Mouse (Mus musculus) liver, embryonic 16.5 days (tissue): Measurements from ENCODE around the gene Pard6b. TPM values are rescaled to one million over a fixed set of nuclear protein-coding genes. Genes with fewer than 3 reads are reported as not detected.

Experiments used
- ATAC-seq: fragments of 200-750 bp; cut with Nextera tagmentation; 2 replicates; pipeline ENCODE4 v1.8.0; 2017; ENCODE audit warnings: low read depth, mild to moderate bottlenecking, moderate number of reproducible peaks, moderate library complexity
- H3K27ac ChIP-seq: fragments of 300-500 bp; sonication (generic); 2 replicates; pipeline ENCODE4 v1.5.1; 2014; ENCODE audit warnings: mild to moderate bottlenecking, low read length
- H3K27me3 ChIP-seq: fragments of 300-500 bp; sonication (generic); 2 replicates; pipeline ENCODE4 v1.6.1; 2014; ENCODE audit warnings: low read depth, low read length, mixed read lengths; ENCODE audit not compliant: control insufficient read depth, insufficient read depth
- H3K36me3 ChIP-seq: fragments of 300-500 bp; sonication (generic); 2 replicates; pipeline ENCODE4 v1.6.1; 2014; ENCODE audit warnings: mild to moderate bottlenecking; ENCODE audit not compliant: control insufficient read depth, insufficient read depth
- H3K4me1 ChIP-seq: fragments of 300-500 bp; sonication (generic); 2 replicates; pipeline ENCODE4 v1.6.1; 2014; ENCODE audit warnings: low read depth, low read length, mixed read lengths; ENCODE audit not compliant: control insufficient read depth
- H3K4me2 ChIP-seq: fragments of 300-500 bp; sonication (generic); 2 replicates; pipeline ENCODE4 v1.6.1; 2014; ENCODE audit warnings: low read depth, low read length, mixed read lengths
- H3K4me3 ChIP-seq: fragments of 300-500 bp; sonication (generic); 2 replicates; pipeline ENCODE4 v1.5.1; 2014; ENCODE audit warnings: low read depth, mild to moderate bottlenecking, low read length
- H3K9ac ChIP-seq: fragments of 300-500 bp; sonication (generic); 2 replicates; pipeline ENCODE4 v1.6.1; 2014; ENCODE audit warnings: low read depth, low read length
- H3K9me3 ChIP-seq: fragments of 300-500 bp; sonication (generic); replicated peaks from 2 replicates; pipeline ENCODE4 v1.6.1; 2016; ENCODE audit warnings: low read length; ENCODE audit not compliant: control insufficient read depth
- WGBS: fragments of 180-500 bp; shearing (Covaris S2); extraction: QIAGEN DNeasy Blood & Tissue Kit; methylation state at CpG from one replicate; pipeline ENCODE4 v1.1.7; 2014; ENCODE audit not compliant: insufficient replicate concordance; 5-methylcytosine and 5-hydroxymethylcytosine counted together
- microRNA-seq: library from miRNA; unstranded; fragments of <30 nt; microRNA quantifications from one replicate; pipeline ENCODE4, GENCODE M21; 2016
- polyA plus RNA-seq: library from polyadenylated mRNA; unstranded; fragments of >200 nt; fragmentation: Nextera tagmentation; extraction: Ambion mirVana; gene quantifications from 2 replicates; pipeline ENCODE4 v1.2.1, GENCODE M21; 2015

The Pard6b gene
- polyA plus RNA-seq, 1 experiment from 2014 or later: 2.7 TPM

DNA sequence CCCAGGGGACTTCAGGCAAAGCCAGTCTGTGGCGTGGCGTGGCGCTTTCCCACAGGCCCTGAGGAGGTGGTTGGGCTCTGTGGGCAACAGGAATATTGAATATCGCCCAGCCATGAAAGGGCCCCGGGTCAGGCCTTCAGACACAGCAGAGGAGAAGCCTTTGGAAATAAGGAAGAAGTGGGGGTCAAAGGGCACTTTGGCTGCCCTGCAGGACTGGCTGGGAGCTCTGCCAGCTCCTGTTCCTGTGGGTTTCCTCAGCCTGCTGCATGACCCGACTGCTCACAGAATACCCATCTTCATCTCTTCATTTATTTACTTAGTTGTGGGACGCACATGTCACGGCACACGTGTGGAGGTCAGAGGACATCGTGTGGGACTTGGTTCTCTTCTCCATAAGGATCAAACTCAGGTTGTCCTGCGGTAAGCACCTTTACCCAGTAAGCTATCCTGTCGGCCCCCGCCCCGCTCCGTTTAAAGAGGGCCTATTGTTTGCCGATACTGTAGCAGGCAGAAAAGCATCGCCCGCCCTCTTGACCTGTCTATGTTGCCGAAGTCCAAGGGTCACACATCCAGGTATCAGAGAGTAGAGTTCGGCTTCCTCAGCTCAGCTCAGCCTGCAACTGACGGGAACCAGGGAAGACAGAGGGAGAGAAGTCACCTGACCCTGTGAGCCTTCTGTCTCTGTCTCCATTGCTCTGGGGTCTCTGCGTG is 67.1 kb downstream of the Pard6b start:
- H3K4me3 ChIP-seq: no peak overlapping the region
- H3K27ac ChIP-seq: 0 out of 2 replicates have a peak overlapping the region, but pooled peaks have one; percentile 8
- no peak overlapping the region for H3K9ac ChIP-seq
- H3K27me3 ChIP-seq: no peaks in the 10 kb centered on the region
- H3K36me3 ChIP-seq: no peaks in the 10 kb centered on the region
- no peaks in the 10 kb centered on the region for H3K9me3 ChIP-seq
- 64% methylated on average over 22 of the region's 22 CpGs for WGBS
- peak; percentile 78 for ATAC-seq
- no peak overlapping the region for H3K4me2 ChIP-seq
- peaks cover 4% of the 10 kb centered on the region; the same call in 1 of the 2 replicates for H3K4me1 ChIP-seq

DNA sequence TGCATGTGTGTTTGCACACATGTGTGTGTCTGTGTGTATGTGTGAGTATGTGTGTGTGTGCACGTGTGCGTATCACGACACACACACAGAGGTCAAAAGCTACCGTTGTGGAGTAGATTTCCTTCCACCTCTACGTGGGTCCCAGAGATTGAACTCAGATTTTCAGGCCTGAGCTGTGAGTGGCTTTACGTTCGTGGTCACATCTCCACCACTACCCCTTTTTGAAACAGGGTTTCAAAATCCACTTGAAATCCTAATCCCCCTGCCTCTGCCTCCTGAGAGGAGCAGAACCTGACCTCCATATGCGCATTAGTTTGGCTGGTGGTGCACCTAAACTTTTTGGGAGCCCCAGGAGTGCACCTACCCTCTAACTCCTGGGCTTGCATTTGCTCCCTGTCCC is 68.4 kb downstream of the Pard6b start:
- no peaks in the 10 kb centered on the region for H3K36me3 ChIP-seq
- no peak overlapping the region for H3K9ac ChIP-seq
- H3K27ac ChIP-seq: no peak overlapping the region
- 51% methylated on average over 8 of the region's 8 CpGs for WGBS
- no peaks in the 10 kb centered on the region for H3K27me3 ChIP-seq
- ATAC-seq: no peak
- no peaks in the 10 kb centered on the region for H3K9me3 ChIP-seq
- H3K4me1 ChIP-seq: peaks cover 14% of the 10 kb centered on the region; the same call in 1 of the 2 replicates
- no peak overlapping the region for H3K4me3 ChIP-seq
- no peak overlapping the region for H3K4me2 ChIP-seq

Small RNAs within 50 kb of the gene (microRNA-seq; reads per million reads assigned to microRNA genes)
- gene Gm24327: not detected

Other genes starting within 250 kb of the Pard6b start
- 22.0 and 22.4 TPM in 2 replicates for gene Ptpn1, start 148.9 kb upstream of the Pard6b start, polyA plus RNA-seq
- 0.81 and 1.2 TPM in 2 replicates for gene Ripor3, start 70.4 kb upstream of the Pard6b start, polyA plus RNA-seq
- gene Adnp, start 126.1 kb downstream of the Pard6b start, polyA plus RNA-seq: 0.18 and 0.27 TPM in 2 replicates
- gene Gm20716, start 149.4 kb downstream of the Pard6b start, polyA plus RNA-seq: 3.8 and 4.0 TPM in 2 replicates
- gene Dpm1, start 149.6 kb downstream of the Pard6b start, polyA plus RNA-seq: 66.0 and 79.3 TPM in 2 replicates
- gene Mocs3, start 149.6 kb downstream of the Pard6b start, polyA plus RNA-seq: 2.4 and 2.7 TPM in 2 replicates
- gene Kcng1, start 200.7 kb downstream of the Pard6b start, polyA plus RNA-seq: 0.12 and 0.19 TPM in 2 replicates